Mouse (Mus musculus) bone marrow, adult 2 months (tissue): ENCODE data around the gene Foxe1. TPM values are rescaled to one million over a fixed set of nuclear protein-coding genes. Genes with fewer than 3 reads are reported as not detected.

Experiments
- H3K27ac ChIP-seq: fragments of 200-500 bp; 2 replicates; pipeline ENCODE4 v1.5.1; 2012; ENCODE audit warnings: low read depth, mild to moderate bottlenecking, control low read depth, inconsistent platforms, low read length; ENCODE audit not compliant: control insufficient read depth, poor library complexity, insufficient read depth
- H3K4me1 ChIP-seq: fragments of 200-500 bp; 2 replicates; pipeline ENCODE4 v1.6.1; 2011; ENCODE audit warnings: low read length; ENCODE audit not compliant: control insufficient read depth, insufficient read depth
- H3K4me3 ChIP-seq: fragments of 200-500 bp; replicated peaks from 2 replicates; pipeline ENCODE3; 2011; ENCODE audit warnings: mild to moderate bottlenecking, low read depth, low read length, control low read depth; ENCODE audit not compliant: control insufficient read depth
- CTCF ChIP-seq: fragments of 200-500 bp; IDR thresholded peaks from 2 replicates; pipeline ENCODE4 v1.5.1; 2011; ENCODE audit warnings: low read length, control low read depth; ENCODE audit not compliant: control insufficient read depth, insufficient read depth
- POLR2A ChIP-seq: fragments of 200-500 bp; IDR thresholded peaks from 2 replicates; pipeline ENCODE4 v1.6.1; 2011; ENCODE audit warnings: low read depth, mild to moderate bottlenecking, control low read depth, low read length, borderline replicate concordance; ENCODE audit not compliant: control insufficient read depth
- WGBS: fragments of 180-500 bp; shearing (Covaris S2); methylation state at CpG from one replicate; pipeline ENCODE4 v1.1.7; 2018; 5-methylcytosine and 5-hydroxymethylcytosine counted together
- polyA plus RNA-seq: library from polyadenylated mRNA; stranded (reverse); fragments of >200 nt; gene quantifications from 2 replicates; pipeline ENCODE4 v1.2.4, GENCODE M21; 2011; ENCODE audit warnings: low replicate concordance; ENCODE audit not compliant: missing spikeins, insufficient read depth, insufficient read length

Gene Foxe1
- polyA plus RNA-seq, 1 experiment = not detected

DNA sequence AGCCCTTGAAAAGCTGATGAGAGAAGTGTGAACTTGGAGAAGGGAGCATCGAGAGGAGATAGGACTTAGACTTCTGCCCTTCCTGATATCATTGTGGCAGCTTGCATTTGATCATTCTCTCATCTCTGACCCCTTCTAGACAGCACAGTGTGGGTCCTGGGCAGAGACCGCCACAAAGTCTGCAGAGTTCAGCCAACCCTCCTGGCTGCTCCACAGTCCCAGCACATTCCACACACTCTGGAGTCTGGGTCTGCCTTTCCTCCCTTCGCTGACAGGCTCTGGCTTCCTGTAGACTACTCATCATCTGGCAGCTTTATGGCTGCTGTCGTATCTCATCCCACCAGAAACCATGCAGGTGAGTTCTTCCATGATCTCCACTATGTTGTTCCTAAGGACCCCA is 20.7 kb upstream of the Foxe1 start:
- TF ChIP-seq POLR2A (no peak), CTCF (no peak)
- WGBS = 51% methylated on average over 4 of the region's 4 CpGs
- H3K4me1 ChIP-seq = no peaks in the 10 kb centered on the region
- H3K4me3 ChIP-seq = no peak overlapping the region
- no peak overlapping the region for H3K27ac ChIP-seq

DNA sequence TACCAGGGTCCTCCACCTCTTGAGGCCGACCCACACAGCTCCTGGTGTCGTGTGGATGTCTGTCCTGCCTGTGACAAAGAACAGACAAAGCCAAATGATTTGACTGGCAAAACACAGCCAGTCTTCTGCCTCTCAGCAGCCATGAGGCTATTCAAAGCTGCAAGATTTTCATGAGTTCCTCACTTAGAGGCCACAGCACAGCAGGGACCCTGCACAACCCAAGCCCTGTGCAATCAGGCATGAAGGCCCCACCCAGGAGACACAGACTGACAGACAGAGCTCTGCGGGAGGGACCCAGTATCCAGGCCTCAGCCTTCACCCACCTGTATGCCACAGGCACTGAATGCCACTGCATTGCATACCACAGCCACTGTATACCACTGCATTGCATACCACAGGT is 14.5 kb upstream of the Foxe1 start:
- WGBS = 71% methylated on average over 3 of the region's 3 CpGs
- H3K4me1 ChIP-seq = no peaks in the 10 kb centered on the region
- no peak overlapping the region for H3K4me3 ChIP-seq
- TF ChIP-seq POLR2A (no peak), CTCF (no peak)
- H3K27ac ChIP-seq = no peak overlapping the region

DNA sequence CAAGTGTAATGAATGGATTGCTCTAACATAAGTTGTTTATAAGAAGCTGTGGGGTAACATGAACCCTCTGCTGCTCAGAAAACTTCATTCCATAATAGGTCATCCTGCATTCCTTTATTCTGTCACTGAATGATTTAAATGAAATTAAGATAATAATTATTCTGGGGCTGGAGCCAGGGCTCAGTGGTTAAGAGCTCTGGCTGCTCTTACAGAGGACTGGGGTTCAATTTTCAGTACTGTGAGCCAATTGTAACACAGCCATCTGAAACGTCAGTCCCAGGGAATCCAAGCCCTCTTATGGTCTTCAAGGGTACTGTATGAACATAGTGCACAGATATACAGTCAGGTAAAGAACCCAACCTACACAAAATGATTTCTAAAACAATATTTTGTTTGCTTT is 7.6 kb upstream of the Foxe1 start:
- H3K27ac ChIP-seq = no peak overlapping the region
- H3K4me1 ChIP-seq = no peaks in the 10 kb centered on the region
- WGBS = 14% methylated on average over 1 of the region's 1 CpGs
- no peak overlapping the region for H3K4me3 ChIP-seq
- no peak for TF ChIP-seq CTCF
- TF ChIP-seq POLR2A = no peak

DNA sequence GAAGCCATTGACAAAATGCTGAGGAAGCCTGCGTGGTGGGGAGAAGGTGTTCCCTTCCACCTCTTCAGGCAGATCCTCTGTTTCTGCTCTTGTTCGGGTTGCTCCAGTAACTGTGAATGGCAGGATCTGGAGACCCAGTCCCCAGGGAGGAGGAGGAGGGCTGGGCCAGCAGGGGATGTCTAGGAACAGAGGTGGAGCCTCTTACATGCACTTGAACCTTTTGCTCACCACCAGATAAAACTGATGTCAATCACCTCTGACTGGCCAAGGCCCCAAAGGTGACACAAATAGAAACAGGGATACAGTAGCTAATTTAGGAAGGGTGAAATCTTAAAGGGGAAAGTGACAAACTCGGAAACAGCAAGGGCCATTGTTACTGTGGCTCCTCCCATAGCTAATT is 5.4 kb upstream of the Foxe1 start:
- 26% methylated on average over 3 of the region's 3 CpGs for WGBS
- Histone ChIP-seq H3K4me1 (no peaks in the 10 kb centered on the region), H3K4me3 (no peak overlapping the region), H3K27ac (no peak overlapping the region)
- no peak for TF ChIP-seq POLR2A
- TF ChIP-seq CTCF = no peak

DNA sequence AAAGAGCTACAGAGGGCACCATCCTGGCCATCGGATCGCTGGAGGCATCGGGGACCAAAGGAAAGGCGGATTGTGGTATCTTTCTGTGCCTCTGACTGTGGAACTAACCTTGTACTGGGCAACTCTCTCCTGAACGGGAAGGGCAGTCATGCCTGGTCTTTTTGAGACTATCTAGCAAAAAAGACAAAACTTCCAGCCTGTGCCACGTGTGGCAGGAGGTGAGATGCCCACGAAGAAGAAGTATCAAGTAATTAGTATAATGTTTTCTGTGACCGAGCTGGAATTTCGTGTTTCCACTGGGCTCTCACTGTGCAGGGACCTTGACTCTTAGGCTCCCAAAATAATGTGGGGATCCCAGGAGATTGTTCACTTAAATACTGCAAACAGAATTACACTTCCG is 4.4 kb upstream of the Foxe1 start:
- Histone ChIP-seq H3K4me1 (no peaks in the 10 kb centered on the region), H3K4me3 (no peak overlapping the region), H3K27ac (no peak overlapping the region)
- 24% methylated on average over 10 of the region's 10 CpGs for WGBS
- TF ChIP-seq CTCF = no peak
- no peak for TF ChIP-seq POLR2A

DNA sequence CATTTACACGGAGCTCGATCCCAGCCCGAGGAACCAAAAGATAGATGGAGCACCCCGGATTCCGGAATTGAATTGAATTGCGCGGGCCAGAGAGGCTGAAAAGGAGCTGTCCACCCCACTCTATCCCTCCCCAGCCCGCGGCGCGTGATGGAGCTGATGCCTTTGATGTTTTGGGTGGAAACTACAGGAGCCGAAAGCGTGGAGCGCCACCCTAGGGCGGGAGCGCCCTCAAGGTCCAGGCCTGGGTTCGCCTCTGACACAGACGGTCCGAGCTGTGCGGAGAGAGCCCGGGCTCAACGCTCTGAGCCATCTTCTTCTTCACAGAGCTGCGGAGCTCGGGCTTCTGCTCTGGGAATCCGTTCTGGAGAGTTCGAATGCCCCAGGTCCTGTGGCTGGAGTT is 3.8 kb upstream of the Foxe1 start:
- TF ChIP-seq POLR2A (no peak), CTCF (no peak)
- no peak overlapping the region for H3K27ac ChIP-seq
- H3K4me1 ChIP-seq = no peaks in the 10 kb centered on the region
- H3K4me3 ChIP-seq = no peak overlapping the region
- WGBS = 4% methylated on average over 26 of the region's 26 CpGs

DNA sequence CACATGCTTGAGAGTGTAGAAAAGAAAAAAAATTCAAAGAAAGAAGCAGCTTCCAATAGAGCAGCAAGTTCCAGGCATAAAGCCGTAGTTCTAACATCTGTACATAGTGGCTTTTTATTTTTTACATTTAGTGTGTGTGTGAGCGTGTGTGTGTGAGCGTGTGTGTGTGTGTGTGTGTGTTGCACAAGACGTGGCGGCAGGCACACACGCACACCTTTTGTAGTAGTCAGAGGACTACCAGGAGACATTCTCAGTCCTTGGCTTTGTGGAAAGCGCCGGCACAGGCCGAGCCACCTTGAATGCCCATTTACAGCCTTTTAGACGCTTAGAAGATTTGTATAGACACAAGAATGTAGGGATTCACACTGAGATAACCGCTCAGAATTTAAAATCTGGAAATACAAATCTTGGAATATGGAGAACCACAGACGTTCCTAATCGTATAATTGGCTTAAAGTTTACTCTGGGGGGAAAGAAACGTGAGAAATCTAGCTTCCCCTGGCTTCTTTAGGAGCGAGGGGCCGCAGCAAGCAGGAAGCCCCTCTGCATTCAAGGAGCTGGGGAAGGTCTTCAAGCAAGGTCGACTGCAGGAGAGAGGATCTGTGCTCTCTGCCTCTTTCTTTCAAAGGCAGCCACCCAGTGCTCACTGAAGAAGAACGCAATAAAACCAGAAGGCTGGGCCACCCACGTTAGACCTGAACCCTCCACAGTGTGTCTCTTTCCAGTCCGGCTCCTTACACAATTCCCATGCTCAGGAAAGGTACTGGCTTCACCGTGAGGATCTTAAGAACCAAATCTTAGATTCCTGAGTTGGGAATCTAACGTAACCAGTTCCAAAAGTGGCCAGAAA is 1.4 kb upstream of the Foxe1 start:
- Histone ChIP-seq H3K4me1 (no peaks in the 10 kb centered on the region), H3K27ac (no peak overlapping the region), H3K4me3 (no peak overlapping the region)
- TF ChIP-seq CTCF (no peak), POLR2A (no peak)
- 23% methylated on average over 22 of the region's 22 CpGs for WGBS

DNA sequence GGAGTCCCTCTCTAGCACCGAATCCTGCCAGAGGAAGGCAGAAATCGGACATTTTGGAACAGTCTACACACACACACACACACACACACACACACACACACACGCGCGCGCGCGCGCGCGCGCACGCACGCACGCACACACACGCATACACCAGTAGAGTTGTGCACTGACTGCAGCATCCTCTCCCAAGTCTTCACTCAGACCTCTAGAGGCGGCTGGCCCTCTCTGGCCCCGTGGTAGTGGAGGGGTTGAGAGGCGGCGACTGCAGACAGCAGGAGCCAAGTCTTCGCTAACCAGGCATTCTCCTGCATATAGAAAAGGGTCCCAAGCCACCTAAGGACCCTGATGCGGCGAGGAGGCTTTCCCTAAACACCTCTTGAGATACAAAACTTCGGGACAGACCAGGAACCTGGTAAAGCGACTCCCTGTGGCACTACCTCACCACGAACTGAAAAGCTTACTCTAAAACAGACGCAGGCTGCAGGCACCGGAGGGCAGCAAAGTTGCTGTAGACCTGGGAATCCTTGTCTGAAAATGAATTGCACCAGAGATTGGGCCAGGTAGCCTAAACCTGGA is 610 bp upstream of the Foxe1 start:
- Histone ChIP-seq H3K27ac (no peak overlapping the region; the same call in 1 of the 2 replicates), H3K4me1 (no peaks in the 10 kb centered on the region), H3K4me3 (no peak overlapping the region)
- no peak for TF ChIP-seq POLR2A
- TF ChIP-seq CTCF = no peak
- 1% methylated on average over 28 of the region's 28 CpGs for WGBS
